Mouse (Mus musculus) kidney, postnatal 10 days (tissue): ENCODE measurements around the gene Anks3.
A peak's percentile ranks its signal among the peaks of the same experiment; 100 is the strongest.

Experiments
- DNase-seq: peaks from one replicate; pipeline ENCODE4 v3.0.0; 2021; ENCODE audit warnings: mixed read lengths

The Anks3 gene

DNA sequence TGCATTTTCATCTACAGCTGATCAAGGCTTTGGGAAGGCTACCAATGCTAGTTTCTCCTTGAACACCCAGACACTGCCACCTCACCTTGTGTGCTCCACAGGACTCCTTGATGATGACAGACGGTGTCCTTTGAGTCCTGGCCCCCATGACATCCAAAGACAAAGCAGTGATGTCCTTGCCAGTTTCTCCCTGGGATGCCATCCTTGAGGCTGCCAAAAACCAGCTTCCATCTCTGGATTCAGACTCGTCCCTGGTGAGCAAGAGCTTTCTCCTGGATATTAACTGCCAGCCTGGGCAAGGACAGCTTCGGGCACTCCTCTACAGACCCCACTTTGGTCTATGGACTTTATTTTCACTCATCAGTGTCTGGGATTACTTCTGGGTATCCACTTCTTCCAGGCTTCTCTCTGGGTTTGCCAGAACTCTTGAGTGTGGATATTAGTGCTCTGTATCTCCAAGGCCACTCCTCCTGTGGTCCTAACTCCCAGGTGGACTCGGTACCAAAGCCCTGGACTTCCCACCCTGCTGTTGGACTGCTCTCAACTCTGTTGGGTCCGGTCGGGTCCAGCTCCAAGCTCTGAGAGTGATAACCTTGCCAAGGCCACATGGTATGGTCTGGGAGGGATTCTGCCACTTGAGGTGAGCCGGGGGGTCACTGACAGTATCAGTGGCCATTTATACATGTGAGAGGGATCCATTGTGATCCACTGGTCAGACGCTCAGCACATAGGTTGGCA is 1.6 kb upstream of the Anks3 start:
- no peak for DNase-seq

DNA sequence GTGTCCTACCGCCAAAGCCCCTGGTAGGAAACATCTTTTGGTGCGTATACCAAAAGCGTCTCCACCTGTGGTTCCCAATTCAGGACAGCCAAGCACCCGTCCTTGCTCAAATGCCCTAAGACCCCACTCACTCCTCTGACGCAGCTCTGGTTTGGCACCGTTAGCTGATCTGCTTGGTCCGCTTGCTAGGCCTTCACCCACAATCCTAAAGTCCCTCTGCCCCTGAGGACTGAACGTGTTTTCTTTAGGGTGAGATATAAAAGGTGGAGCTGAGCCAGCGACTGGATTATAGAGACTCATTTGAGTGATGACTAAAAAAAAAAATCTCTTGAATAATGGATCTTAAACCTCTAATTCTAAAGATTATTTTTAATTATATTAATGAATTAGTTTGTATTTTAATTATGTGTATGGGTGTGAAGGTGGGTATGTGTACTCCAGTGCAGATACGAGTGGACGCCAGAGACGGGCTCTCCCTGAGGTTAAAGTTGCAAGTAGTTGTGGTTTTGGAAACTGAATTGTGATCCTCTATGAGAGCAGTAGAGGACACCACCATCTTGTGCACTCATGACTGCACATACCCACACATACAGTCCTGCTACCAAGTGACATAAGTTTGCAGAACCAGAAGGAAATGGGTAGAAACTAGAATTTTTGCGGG is 856 bp upstream of the Anks3 start:
- no peak for DNase-seq

DNA sequence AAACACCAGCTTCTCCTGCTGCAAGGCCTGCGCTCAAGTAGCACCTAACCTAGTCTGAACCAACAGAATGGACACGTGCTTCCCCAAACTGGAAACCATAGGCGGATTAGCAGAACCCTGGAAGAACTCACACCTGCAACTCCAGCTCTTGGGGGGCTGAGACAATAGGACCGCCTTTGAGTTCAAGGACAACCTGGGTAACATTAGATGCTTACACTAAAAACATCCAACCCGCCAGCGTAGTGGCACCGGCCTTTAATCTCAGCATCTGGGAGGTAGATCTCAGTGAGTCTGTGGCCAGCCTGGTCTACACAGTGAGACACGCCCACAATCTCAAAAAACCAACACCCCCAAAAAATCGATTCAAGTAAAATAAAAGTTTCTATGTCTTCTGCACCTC is 659 bp downstream of the Anks3 start:
- DNase-seq, result no peak

DNA sequence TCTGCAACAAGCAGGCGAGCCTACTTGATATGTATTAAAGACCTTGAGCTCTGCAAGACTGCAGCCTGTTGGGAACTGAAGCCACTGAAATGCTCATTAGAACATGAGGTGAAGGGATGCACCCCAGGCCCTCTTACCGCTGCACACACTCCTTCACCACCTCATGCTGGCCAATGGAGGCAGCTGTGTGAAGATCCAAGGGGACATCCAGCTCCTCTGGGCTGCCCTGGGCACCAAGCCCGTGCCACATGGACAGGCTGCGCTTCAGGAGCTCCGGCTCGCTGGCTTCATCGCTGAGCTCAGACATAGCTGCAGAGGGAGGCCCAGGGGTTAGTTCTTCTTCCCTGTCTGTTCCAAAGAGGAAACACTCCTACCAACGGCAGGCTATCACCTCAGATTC is 3.7 kb downstream of the Anks3 start:
- DNase-seq, result no peak

DNA sequence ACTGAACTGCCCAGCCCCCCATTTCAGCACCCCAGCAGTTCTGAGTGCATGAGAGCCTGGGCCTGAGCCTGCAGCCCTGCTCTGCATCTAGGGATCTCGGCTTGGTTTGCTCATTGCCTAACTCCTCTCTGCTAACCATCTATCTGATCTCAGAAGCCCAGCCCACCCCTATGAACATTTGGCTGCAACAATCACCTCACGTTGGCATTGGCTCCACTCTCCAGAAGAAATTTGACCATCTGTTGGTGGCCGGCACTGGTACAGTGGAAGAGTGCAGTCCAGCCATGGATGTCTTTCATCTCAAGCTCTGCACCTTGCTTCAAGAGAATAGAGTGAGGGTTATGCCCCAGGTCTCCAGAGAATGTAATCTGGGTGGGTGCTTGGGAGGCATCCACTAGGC is 6.6 kb downstream of the Anks3 start:
- no peak for DNase-seq

DNA sequence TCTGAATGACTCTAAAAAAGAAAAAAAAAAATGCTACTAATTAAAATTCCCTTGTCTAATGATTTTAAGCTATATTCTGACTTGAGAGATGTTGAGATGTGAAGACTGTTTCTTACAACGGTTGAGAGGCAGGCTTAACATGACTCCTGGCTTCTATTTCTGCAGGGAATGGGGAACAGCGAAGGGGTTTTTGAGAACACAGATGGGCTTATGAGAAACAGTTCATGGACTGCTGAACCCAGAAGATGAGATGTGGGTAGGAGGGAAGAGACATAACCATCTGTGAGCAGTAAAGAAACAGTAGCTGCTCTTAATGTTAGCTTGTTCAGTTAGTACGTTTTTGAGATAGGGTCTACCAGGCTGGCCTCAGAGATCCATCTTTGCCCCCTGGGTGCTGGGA is 7.4 kb downstream of the Anks3 start:
- no peak for DNase-seq

DNA sequence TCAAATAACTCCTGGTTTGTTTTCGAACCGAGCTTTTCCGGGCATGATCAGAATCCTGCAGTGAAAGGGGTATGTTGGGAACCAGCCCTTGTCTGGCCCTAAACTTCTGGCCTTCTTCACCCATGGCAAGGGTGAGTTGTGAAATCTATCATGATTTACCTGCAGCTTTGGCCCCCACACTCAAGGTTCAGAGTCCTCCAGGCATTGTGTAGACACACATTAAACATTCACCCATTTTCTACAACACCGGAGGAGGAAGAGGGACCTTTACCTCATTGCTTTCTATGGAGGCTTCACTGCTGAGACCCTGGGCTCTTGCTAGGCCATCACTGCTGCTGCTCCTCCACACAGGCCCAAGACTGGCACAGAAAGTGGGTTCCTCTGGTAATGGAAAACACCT is 16.6 kb downstream of the Anks3 start:
- no peak for DNase-seq

DNA sequence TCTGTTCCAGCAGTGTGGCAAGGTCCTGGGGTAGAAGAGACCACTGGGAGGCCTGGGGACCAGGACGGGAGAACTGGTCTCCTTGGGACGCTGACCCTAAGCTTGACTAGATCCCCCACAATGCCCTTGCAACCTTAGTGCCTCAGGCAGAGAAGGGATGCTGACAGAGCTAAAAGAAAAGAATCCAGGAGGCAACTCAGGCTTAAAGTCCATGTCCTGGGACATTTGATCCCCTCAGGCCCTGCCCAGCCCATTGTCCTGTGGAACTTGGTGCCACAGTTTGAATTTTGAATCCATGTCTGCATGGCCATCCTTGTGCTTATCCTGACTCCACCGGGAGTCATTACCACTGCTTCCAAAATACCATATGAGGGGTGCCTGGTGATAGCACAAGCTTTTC is 17.9 kb downstream of the Anks3 start:
- no peak for DNase-seq

DNA sequence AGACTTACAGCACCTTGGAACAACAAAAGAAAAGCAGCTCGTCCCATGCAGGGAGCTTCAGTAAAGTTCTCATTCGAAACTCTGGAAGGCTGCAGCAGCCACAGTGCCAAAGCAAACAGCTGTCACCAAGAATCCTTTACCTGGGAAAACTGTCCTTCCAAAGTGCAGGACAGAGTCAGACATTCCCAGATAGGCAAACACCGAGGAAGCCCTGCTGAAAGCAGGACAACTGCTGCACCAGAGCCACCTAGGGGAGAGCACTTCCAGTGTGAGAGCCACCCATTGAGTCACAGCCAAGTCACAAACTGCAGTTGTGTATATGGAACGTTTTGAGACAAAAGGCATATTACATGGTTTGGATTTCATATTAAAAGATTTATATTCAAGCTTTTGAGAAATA is 18.6 kb downstream of the Anks3 start:
- DNase-seq, result no peak

DNA sequence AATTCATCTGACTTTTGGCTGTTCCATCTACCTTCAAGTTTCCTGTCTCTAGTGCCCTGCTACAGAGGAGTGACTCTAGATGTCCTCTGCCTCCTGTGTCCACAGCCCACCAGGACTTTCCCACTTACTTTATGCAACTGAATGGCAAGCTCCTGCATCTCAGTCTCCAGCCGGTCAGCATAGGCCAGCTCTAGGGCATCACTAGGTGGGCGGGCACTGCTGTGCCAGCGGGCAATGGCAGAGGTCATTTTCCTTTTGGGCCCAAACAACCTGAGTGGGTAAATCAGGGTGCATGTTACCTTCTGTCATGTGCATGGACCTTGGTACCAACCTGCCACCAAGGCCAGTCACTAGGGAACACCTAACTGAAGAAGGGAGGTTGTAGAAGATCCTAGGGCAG is 20.6 kb downstream of the Anks3 start:
- DNase-seq, result no peak

DNA sequence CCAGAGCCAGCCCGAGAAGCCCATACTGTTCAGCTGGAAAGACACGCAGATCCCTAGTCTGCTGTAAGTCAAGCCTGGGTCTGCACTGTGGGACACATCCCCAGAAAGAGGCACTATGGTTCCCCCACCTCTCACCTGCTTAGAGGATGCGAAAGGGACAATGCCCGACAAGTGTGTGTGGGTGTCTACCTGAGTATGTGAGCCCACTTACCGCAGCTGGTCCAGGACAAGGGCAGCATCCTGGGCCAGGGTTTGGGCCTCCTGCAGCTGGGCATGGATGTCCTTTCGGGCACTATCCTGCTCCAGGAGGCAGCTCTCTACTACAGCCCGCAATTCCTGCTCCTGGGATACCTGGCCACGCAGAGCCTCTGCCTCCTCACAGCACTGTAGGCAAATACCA is 21.1 kb downstream of the Anks3 start:
- DNase-seq, result no peak

DNA sequence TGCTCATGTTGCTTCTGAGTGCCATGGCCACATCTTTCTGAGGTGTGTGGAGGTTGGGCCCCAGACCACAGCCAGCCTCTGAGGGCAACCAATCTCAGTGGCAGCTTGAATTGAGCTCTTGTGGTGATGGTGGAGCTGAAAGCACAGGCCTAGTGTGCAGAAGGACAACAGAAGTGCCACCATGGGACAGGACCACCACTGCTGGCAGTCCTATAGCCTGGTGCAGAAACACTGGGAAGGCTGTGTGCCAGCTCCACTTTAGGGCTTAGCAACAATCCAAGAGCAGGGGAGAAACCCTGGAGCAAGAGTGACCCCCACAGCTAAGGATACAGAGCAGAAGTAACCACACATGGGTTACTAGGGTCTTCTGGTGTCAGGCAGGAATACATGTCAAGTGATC is 23.0 kb downstream of the Anks3 start:
- no peak for DNase-seq

DNA sequence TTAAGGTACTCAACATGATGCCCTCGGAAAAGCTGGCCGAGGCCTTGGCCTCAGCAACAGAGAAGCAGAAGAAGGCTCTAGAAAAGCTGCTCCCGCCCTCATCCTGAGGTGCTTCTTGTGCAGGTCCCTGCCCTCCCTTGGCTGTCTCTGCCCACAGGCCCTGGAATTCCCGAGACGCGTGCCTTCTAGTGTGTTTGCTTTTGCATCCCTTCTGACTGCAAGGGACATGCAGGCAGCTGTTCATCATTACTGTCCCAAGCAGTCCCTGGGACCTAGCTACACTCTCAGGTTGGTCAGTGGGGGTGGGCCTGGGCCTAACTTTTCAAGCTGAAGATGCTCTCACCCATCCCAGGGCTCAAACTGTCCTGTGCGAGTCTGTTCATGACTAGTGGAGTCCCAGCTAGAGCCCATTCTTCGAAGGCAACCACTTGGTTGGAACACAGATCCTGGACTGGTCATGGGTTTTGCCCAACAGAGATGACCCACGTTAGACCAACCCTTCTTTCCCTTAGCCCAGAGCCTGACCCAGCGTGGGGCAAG is 23.6 kb downstream of the Anks3 start:
- no peak for DNase-seq

DNA sequence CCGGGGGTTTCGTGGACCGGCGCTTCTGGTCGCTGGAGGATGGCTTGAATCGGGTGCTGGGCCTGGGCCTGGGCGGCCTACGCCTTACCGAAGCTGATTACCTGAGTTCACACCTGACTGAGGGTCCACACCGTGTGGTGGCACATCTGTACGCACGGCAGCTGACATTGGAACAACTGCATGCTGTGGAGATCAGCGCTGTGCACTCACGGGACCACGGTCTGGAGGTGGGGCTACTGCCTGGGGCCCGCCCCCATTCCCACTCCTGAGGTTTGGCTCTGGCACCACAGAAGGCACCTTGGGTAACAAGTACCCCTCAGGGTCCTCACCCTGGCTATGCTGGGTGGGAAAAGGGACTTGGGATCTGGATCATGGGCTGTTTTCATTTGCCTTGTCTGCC is 24.6 kb downstream of the Anks3 start:
- peak; percentile 67 for DNase-seq

DNA sequence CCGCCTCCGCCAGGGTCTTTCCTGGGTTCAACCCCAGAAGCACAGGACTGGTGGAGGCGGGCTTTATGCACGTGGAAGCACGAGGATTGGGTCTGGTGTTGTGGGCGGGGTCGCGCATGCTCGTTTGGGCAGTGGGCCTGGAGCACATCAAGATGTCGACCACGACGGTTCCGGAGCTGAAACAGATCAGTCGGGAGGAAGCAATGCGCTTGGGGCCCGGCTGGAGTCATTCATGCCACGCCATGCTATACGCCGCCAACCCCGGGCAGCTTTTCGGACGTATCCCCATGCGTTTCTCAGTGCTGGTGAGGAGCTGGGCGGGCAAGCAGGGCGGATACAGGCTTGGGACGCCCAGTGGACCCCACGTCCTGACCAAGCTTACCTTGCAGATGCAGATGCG is 25.0 kb downstream of the Anks3 start:
- peak; percentile 98 for DNase-seq

DNA sequence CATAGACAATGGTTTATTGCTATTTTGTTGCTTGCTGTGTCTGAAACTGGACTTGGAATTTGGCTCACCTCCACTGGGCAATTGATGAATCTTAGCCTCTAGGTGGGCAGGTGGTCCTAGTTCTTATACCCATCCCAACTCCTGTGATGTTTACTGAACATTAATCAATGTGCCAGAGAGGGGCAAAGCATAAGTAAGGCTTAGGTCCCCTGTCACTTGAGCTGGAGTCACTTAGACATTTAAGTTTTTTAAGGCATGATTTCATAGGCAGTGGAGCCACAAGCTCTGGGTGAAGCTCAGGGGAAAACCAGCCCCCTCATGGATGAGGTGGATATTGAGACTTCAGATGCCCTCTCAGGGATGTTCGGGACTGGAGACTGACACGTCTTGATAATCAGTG is 25.5 kb downstream of the Anks3 start, which contains the start of gene Nudt16l1:
Nudt16l1 (plus strand) TSS at position 301 of the 400 bp plus-strand sequence.
- no peak for DNase-seq

DNA sequence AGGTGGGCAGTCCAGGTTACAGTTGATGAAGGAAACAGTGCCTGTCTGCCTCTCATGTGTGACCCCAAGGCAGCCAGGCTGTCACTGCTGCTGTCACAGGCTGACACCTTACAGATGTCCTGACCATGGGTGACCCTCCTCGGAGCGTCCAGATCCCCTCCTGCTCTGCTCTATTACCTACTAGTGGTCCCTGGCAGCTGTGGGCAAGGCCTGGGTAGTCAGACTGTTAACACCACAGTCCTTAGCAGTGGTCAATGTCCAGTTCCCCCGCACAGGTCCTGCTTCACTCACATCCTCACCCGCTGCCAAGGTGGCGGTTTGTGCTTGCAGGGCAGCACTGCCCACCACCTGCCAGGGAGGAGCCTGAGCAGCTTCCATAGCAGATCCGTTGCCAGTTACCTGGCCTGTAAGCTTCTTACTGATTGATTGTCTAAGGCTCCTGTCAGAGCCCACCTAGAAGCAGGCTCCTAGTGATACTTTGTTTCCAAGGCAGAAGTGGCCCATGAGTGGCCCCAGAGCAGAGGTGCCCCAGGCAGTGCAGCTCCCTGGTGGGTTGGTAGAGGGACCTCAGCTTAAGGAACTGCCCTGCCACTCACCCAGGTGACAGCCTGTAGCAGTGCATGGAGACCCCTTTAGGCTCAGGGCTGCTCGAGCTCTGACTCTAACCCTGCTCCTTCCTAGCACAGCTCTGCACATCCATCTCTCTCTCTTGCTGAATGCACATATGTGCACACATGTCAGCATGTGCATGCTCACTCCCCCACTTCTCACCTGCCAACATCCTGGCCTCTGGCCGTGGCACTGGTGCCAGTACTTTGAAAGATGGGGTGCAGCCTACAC is 26.4 kb downstream of the Anks3 start:
- peak; percentile 50 for DNase-seq

DNA sequence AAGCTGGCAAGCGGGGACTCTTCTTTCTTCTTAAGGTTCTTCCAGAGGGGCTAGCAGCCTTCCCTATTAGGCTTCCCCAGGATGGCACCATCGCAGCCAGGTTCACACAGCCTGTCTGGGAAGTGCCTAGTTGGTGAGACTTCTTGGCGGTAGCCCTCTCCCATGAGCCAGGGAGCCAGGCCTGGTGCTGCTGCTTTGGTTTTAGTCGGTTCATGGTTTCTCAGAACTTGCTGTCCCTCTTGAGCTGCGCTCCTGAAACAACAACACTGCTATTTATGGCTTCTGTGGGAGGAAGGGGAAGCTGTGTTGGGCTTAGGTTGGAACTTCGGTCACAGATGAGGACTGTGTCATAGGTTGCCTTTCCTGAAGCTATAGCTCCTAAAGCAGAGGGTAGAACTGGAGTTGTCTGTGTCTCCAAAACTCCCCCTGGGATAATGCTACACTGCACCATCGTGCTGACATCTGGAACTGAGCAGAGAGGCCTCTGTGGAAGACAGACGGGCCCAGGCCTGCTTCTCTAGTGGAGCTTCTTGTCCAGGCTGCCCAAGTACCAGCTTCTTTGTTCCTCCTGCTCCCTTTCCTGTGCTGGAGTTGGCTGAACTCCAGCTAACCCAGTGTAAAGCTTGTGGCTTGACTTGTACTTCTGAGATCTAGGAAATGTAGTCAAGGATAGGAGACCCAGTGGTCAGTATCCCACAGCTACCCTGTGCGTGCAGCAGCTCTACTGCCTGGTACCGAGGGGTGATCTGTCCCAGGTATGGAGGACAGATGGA is 27.9 kb downstream of the Anks3 start:
- DNase-seq, result no peak

DNA sequence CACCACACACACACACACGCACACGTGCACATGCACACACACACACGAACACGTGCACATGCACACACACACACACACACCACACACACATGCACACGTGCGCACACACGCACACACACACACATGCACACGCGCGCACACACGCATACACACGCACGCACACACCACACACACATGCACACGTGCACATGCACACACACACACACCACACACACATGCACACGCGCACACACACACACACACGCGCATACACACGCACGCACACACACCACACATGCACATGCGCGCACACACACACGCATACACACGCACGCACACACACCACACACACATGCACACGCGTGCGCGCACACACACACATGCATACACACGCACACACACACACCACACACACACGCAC is 28.6 kb downstream of the Anks3 start:
- no peak for DNase-seq

DNA sequence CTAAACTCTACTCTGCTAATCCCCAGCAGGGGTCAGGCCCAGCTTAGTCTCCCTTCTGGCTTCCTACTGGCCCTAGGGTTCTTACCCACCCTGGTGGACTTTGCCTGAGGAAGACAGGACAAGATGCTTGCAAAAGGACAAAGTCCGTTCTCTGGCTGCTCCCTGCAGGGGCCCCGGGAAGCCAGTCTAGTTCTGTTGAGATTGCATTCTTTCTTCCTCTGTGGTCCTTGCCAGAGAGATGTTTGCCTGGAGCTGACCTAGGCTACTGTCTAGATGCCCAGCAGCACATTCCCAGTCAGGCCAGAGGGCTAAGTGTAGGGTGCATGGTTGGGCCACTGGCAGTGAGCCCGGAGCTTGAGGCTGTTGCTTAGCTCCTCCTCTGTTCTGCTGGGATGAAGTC is 31.6 kb downstream of the Anks3 start:
- DNase-seq, result peak; percentile 87

DNA sequence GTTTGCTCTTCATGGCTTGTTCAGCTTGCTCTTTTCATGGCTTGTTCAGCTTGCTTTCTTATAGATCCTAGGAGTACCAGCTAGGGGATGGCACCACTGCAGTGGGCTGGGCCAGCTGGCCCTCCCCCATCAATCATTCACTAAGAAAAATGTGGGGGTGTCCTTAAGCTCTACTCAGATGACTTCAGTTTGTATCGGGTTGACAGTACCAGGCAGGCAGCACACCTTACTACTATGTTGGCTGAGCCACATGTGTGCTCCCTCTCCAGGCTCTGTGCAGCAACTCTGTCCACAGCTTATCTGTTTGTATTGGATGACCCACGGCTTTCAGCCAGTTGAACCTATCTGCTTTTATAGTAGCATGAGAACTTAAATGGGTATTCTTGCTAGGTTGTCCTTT is 35.5 kb downstream of the Anks3 start:
- no peak for DNase-seq

DNA sequence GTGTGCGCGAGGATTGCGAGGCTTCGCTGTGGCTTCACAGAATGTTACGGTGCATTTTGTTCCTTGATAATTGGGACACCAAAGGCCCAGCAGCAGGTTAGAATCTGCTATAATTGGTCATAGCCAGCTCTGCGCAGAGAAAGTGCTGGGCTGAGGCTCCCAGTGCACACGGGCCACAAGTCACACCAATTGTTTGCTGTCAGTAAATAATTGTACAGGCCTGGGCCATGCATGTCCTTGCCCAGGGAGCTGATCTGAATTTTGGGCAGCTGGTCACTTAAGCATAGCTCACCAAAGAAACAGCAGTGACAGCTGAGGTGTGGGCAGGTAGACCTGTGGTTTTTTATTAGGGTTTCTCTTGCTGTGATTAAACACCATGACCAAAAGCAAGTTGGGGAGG is 36.0 kb downstream of the Anks3 start:
- no peak for DNase-seq

DNA sequence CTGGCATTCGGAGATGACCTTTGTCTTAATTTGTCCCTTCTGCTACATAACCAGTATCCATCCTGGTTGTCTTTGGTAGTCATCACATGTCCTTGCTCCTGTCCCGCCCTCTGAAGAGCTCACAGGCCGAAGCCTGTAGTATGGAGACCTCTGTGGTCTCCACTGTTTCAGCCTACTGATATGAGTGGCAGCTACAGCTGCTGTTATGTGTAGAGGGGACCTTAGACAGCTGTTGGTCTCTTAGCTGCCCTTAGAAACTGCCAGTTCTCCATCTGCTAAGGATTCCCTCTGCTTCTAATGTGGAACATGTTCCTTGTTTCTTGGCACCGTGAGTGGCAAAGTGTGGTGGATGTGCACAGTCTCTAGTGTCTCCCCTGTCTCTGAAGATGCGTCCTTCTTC is 40.0 kb downstream of the Anks3 start:
- DNase-seq, result no peak
